Mouse (Mus musculus): Measurements from ENCODE around the gene Ptprr.

The Ptprr gene

DNA sequence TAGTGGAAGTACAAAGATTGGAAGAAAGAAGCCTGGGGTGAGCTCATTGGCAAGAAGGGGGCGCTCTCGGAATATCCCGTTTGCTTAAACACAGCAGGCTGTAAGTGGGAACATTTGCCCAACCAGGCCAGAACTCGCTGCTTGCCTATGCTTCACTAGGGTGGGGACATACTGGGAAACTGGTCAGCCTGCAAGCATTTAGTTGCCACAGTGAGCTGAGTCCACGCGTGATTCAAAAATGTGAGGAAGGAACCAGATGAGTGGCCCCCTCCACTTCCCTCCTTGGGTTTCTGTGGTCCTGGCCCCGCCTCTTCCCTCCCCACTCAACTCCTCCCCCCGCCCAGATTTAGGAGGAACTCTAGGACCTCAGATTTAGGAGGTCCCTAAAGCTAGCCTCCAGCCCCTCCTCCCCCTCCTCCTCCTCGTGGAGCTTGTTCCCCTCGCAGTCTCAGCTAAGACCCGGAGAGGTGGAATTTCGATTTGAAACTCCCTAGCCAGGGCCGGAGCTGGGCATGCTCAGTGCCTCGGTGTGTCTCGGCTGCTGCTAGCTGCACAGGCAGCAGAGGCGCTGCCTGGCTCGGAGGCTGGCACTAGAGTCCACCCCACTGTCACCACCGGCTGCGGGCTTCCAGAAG is at the start of gene Ptprr:
Gene Ptprr, plus strand, starts transcription at position 369 of the 635 bp plus-strand sequence.
- DNase-seq (ENCODE audit: low read depth, low spot score) = peak; percentile 92

DNA sequence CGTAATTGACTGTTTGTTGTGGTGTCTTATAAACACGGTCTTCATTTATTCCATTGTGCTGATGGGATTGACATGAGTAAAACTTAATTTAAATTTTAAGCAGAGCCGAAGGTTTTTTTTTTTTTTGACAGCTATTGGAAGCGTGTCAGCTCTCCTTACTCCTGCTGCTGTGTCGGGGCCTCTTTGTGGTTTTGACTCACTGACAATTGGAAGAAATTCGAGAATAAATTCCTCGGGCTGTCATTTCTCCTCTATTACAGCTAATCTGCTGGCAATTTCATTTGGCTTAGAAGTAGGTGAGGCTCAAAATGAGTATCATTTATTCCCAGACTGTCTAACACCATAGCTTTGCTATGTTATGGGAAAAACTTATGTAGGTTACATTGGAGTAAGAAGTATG is 41.7 kb upstream of the Ptprr start:
- no peak for DNase-seq (ENCODE audit: low read depth, low spot score)

DNA sequence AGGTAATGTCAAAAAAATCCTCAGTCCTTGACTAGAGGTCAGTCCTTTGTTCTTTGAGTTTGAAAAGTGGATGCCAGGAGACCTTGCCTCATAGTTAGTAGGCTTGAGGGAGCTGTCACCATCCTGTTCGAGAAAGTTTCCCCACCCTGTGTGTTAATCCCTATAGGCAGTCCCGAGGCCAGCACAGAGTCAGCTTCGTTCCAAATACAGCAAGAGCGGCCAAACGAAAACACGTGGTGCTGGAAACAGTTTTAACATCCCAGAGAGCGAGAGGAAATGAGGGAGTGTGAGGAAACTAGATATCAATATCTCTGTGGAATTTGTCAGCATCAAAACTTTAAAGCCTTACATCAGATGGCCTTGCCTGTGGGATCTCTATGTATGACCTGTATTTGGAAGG is 39.0 kb upstream of the Ptprr start:
- DNase-seq (ENCODE audit: low read depth, low spot score) = no peak

DNA sequence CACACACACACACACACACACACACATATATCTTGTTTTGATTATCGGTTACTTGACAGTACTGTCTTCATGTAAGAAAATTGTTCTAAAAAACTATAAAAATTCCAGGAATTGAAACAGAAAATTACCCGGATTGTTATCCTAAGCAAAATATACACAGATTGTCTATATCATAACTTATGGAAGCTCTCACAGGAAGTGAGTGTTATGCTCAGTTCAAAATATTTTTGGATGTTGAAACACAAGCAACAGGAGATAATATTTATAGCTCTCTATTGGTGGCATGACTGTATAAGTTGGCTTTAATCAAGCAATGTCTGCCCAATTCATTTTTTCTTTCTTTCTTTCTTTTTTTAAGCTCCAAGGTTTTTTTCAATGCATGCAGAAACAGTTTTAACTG is 38.0 kb upstream of the Ptprr start:
- no peak for DNase-seq (ENCODE audit: low read depth, low spot score)

DNA sequence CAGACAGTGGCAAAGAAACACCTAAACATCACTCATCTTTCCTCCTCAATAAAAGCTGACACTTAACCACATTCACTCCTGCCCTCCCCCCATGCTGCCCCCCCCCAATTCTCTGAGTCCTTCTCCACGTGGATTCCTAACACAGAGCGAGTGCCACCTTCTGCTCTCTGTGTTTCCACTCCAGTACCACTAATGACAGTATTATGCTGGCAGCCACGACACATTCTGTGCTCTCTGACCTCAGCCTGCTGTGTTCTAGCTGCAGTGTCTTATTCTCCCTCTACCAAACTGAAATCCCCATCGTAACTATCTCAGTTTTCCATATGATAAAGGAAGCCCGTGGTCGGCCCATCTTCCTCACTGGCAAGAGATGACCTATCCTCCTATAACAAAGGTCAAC is 33.7 kb upstream of the Ptprr start:
- no peak for DNase-seq (ENCODE audit: low read depth, low spot score)

DNA sequence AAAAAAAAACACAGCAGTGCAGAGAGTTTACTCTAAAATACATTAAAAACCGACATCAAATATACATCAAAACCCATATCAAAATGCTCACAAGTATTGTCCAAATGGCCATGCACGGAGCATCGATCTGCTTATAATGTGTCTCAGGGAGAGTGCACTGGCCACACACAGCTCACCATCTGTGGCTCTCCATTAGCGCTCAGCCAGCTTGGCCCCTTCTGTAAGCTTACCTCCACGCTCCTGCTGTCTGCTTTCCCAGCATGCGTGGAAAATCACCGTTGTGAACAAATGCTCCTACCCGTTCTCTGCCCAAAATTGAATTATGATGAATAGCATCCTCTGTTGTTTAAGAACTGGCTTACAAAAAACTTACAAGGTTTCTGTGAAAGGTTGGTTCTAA is 16.2 kb upstream of the Ptprr start:
- no peak for DNase-seq (ENCODE audit: low read depth, low spot score)

DNA sequence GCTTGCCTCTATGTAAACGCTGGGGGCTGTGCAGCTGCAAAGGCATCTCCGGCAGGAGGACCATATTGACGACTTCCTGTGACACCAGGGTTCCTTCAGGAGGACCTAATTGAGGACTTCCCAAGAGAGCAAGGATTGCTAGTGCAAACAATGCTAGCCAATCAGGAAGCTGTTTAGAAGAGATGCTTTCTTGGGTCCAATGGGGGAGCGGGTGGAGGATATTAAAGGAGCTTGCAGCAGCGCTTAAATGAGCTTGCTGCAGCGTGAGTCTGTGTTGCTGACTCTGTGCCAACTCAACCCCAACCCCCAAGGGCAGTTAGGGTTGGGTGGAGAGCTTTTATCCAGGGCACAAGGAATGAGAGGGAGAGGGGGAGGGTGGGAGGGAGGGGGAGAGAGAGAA is 11.3 kb upstream of the Ptprr start:
- no peak for DNase-seq (ENCODE audit: low read depth, low spot score)

DNA sequence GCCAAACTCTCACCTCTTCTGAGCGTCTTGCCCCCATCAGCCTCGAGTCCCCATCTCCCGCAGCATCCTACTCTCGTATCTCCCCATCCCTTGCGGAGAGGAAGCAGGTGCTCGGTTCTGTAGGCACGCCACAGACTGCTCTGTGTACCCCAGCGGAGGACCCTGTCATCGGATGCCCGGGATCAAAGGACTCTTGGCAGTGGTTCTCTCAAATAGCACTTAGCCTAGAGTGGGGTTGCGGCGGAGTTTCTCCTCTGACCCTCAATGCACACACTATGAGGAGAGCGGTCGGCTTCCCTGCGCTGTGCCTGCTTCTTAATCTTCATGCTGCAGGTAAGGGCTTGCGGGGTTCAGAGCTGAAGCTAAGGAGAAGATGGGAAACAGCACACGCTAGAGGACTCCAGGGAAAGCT is 473 bp downstream of the Ptprr start:
- DNase-seq (ENCODE audit: low read depth, low spot score) = no peak

DNA sequence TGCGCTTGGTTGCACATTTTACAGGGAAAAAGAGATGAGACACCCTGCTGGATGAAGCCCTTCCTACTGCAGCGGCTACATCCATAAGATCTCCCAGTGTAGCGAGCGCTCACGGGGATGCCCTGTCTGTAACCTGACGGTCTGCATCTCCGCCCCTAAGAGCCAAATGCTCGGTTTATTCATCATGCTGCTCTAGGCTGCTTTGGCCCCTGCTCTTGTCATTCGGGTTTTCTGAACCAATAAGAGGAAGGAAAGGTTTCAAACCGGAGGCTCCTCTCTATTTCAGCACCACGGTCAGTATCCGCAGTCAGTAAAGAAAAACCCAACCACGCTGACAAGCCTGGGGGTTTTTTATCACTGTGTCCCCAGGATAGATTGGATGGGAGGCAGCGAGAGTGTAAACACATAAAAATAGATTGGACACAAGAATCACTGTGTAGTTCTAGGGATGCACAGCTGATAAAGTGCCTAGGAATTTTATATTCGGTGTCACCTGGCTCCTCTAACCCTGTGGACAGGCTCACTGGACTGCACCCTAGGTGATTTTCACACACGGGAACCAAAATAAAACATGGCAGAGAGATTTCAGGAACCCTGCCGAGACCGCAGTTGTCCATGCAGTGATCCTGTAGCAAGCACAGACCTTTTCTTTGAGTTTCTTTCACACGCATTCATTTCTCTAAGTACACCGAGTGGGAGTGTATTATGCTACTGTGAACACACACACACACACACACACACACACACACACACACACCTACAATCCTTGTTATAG is 1.3 kb downstream of the Ptprr start:
- peak; percentile 73 for DNase-seq (ENCODE audit: low read depth, low spot score)

DNA sequence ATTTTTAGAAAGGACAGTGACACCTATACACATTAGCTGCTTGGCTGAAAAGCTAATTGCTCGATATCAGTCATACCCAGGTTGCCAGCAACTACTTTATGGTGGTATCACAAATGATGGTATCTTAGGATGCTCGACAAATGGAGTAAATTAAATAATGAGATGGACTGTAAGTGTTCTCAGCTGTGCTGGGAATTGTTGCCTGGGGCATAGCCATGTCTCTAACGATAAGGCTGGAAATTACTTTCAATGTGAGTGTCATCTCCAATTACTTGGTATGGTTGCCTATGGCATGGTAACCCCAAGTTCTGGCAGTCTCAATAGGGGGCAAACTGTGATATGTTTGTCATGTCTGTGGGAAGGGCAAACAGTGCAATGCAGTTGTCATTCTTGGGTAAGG is 3.1 kb downstream of the Ptprr start:
- no peak for DNase-seq (ENCODE audit: low read depth, low spot score)

DNA sequence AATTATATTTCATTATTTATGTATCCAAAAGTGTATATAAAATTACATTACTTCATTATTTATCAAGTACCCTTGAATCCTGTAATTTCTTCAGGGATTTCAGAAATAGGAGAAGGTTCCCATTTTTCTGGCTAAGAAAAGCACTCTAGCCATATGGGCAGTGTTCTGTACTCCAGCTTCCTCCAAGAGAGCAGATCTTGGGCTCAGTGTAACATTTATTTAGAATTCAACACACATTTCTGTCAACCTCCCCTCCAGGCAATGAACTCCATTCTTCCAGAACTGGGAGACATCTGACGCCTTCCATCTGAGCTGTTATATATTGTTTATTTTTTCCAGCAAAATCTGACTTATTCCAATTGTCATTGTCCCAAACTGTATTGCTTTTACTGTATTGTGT is 20.1 kb downstream of the Ptprr start:
- DNase-seq (ENCODE audit: low read depth, low spot score) = no peak

DNA sequence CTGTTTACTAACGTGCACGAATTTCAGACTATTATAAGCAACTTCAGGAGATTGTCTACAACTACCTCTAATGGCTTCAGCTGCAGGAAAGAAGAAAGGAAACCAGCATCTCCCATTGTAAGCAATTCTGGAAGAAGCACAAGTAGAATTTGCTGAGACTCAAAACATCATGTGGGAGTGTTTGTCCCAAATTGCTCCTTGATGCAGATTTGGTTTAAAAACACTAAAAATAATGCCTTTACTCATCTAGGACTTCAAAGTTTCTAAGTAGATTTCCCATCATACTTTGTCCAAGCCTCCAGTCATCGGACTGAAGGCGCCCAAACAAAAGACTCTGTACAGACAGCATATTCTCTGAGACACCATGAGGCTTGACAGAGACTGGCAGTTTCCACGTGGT is 57.9 kb downstream of the Ptprr start:
- no peak for DNase-seq (ENCODE audit: low read depth, low spot score)

DNA sequence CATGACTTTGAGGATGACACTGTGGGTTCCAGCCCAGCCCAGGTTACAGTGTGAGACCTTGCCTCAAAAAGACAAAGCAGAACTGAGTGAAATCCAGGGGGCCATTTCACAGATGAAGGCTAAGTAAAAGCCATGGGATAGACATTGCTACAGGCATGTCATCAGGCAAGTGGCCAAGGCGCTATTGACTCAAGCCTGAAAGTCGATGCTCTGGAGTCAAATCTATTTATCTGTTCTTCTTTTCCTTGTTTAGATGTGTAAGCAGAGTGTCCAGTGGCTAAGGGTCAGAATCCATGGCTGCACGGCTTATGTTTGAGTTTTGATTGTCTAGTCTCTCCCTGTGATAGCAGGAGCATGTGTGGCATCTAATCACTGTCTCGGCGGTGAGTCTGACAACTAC is 60.6 kb downstream of the Ptprr start:
- no peak for DNase-seq (ENCODE audit: low read depth, low spot score)

DNA sequence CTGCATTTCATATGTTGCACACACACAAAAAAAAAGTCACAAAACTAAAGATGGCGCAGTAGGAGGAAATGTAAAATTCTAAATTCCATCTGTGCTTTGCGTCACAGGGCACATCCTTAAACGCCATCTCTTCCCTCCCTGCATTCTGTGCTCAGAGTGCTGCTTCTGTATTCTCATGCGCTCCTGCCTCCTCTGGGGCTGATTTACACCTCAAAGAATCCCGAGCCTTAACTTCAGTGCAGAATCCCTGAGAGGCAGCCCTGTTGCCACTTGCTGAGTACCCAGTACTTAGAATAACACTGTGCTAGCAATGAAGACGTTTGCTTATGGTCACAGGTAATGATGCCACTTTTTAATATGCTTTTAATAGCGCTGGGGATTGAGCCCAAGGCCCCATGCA is 61.4 kb downstream of the Ptprr start:
- no peak for DNase-seq (ENCODE audit: low read depth, low spot score)

DNA sequence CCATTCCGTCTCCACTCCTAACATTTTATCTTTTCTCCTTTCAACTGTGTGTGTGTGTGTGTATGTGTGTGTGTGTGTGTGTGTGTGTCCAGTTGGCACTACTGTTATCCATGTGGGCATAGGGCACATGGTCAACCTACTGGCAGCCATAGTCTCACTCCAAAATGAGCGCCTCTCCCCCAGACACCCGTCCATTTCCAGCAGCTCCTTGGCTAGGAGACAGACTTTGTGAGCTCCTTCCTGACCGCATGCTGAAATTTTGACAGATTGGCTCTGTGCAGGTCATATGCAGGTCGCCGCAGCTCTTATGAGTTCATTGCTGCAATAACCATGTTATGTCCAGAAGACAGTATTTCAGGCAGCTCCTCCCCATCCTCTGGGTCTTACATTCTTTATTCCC is 62.8 kb downstream of the Ptprr start:
- no peak for DNase-seq (ENCODE audit: low read depth, low spot score)

DNA sequence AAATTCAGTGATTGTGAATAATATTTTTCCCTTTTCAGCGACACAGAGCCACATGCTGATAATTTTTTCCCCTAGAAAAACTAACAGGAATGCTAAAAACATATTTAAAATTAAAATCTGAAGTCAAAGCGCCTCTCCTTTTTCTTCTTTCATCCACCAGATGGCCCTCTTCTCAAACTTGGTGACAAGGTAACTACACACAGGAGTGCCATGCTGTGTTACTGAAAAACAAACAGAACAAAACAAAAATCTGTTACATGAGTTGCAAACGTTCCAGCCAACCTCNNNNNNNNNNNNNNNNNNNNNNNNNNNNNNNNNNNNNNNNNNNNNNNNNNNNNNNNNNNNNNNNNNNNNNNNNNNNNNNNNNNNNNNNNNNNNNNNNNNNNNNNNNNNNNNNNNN is 66.0 kb downstream of the Ptprr start:
- DNase-seq (ENCODE audit: low read depth, low spot score) = no peak

DNA sequence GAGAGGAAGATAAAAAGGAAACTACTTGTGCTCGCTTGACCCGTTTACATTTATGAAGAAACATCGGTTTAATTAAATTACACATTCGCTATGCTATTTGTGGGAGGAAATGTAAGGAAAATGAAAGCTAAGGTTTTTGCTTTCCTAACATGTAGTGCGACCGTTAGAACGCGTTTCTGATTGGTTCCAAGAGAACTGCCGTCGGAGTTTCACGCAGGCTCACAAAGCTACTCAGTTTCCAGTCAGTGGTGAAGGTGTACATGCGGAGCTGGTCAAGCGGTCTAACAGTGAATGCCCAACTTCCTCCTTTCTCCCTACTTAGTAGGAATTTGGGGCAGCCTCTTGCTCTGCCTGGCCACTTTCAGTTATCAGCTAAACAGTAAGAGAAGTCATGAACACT is 78.5 kb downstream of the Ptprr start:
- no peak for DNase-seq (ENCODE audit: low read depth, low spot score)

DNA sequence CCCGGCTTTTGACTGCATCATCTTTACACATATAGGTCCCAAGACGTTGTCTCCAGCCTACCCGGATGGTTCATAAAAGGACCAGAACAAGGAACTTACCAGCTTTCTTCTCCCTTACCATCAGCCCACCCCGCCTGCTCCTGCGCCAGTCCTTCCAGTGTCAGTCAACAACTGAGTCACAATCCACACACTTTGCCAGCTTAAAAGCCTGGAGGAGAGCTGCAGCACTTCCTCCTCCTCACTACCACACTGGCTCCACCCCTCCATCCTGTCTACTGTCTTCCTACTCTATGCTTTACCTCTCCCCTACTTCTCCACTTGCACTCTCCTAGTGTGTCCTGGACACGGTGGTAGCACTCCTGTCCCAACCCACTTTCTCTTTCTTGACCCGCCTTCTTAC is 80.5 kb downstream of the Ptprr start:
- DNase-seq (ENCODE audit: low read depth, low spot score) = no peak

DNA sequence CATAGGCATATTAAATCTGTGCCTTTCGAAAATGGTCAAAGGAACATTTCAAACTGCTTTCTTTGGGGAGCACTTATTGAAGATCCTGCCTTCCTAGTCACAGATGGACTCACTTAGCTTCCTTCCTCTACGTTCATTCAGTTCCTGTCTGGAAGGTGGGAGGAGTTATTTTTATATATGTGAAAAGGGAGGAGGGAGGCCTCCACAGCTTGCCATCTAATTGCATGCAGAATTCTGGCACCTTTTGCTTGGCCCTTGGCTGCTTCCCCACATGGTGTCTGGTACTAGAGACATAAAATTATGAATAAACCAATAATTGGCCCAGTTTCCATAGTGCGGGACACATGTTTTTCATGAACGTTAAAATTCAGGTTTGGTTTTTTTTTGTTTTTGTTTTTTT is 90.2 kb downstream of the Ptprr start:
- no peak for DNase-seq (ENCODE audit: low read depth, low spot score)

DNA sequence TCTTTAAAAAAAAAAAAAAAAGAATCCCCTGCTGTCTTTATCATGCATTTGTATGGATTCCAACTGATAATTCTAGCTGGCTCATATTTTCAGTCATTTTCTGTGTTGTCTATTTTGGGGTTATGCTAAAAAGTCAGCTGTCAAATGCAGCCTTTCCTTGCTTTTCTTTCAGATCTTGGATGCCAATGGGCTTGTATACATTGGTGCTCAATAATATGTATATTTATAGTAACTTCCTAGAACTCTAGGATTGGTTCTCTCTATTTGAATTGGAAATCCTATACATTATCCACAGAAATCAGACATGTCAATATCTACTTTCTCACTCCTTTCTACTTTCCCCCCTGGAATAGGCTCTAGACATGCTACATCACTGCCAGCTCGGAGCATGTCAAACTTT is 90.7 kb downstream of the Ptprr start:
- no peak for DNase-seq (ENCODE audit: low read depth, low spot score)

DNA sequence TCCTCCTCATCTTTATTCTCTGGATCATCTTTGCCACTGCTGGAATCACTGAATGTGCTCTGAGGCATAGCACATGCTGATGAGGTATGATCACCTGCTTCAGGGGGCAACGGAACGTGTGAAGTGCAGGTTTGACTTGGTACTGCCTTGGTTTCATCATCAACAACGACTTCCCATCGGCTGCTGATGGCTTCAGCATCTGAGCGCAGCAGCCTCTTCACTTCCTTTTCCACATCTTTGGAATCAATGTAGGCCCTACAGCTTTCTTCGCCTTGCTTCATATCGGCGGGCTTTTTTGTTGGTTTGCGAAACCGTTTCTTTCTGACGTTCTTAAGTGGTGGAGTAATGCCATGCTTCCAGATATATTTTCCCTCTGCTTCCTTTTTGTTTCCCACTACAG is 94.9 kb downstream of the Ptprr start:
- no peak for DNase-seq (ENCODE audit: low read depth, low spot score)

DNA sequence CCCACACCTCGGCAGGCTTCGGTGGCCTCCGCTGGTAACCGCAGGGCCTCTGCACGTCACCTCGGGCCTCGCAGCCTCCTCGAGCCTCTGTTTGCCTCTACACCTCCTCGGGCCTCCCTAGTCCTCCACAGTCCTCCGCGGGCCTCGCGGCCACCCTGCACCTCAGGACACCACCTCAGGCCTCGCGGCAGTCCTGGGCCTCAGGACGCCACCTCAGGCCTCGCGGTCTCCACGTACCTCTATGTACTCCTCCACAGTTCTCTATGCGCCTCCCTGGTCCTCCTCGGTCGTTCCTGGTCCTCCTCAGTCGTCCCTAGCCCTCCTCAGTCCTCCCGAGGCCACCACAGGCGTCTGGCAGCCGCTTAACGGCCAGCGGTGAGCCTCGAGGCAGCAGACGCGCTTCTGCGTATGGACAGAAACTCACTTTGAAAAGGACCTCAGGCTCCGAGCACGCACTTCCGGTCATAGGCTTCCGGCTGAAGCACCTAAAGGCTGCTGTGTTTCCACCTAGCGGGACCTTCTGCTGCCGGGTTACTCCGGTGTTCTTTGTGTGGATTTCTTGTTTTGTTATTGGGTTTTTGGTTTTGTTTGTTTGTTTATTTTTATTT is 96.0 kb downstream of the Ptprr start, which contains the start of gene 4933416C03Rik:
Gene 4933416C03Rik, minus strand, starts transcription at position 51 of the 608 bp plus-strand sequence.
- no peak for DNase-seq (ENCODE audit: low read depth, low spot score)

Measured in mesoderm, embryonic 11.5 days (tissue).